Mouse (Mus musculus) limb, embryonic 13.5 days (tissue): Measurements from ENCODE around the gene Bms1. TPM values are rescaled to one million over a fixed set of nuclear protein-coding genes. Genes with fewer than 3 reads are reported as not detected.

Experiments used
- ATAC-seq: fragments of 200-750 bp; cut with Nextera tagmentation; 2 replicates; pipeline ENCODE4 v1.8.0; 2017; ENCODE audit warnings: low read depth, moderate number of reproducible peaks, moderate TSS enrichment; ENCODE audit not compliant: low FRiP score
- H3K27ac ChIP-seq: fragments of 300-500 bp; sonication (generic); 2 replicates; pipeline ENCODE4 v1.5.1; 2015; ENCODE audit warnings: inconsistent platforms, mild to moderate bottlenecking, moderate library complexity
- H3K27me3 ChIP-seq: fragments of 300-500 bp; sonication (generic); 2 replicates; pipeline ENCODE4 v1.6.1; 2015; ENCODE audit warnings: mild to moderate bottlenecking, inconsistent platforms
- H3K36me3 ChIP-seq: fragments of 300-500 bp; sonication (generic); 2 replicates; pipeline ENCODE4 v1.6.1; 2015; ENCODE audit warnings: inconsistent platforms, mild to moderate bottlenecking, moderate library complexity
- H3K4me1 ChIP-seq: fragments of 300-500 bp; sonication (generic); 2 replicates; pipeline ENCODE4 v1.6.1; 2015; ENCODE audit warnings: inconsistent platforms
- H3K4me2 ChIP-seq: fragments of 300-500 bp; sonication (generic); replicated peaks from 2 replicates; pipeline ENCODE4 v1.6.1; 2015; ENCODE audit warnings: inconsistent platforms, mild to moderate bottlenecking, moderate library complexity
- H3K4me3 ChIP-seq: fragments of 300-500 bp; sonication (generic); 2 replicates; pipeline ENCODE4 v1.5.1; 2015; ENCODE audit warnings: moderate library complexity, mild to moderate bottlenecking, inconsistent platforms
- H3K9ac ChIP-seq: fragments of 300-500 bp; sonication (generic); 2 replicates; pipeline ENCODE4 v1.6.1; 2015; ENCODE audit warnings: mild to moderate bottlenecking, inconsistent platforms
- H3K9me3 ChIP-seq: fragments of 300-500 bp; sonication (generic); 2 replicates; pipeline ENCODE4 v1.6.1; 2016; ENCODE audit warnings: inconsistent platforms
- WGBS: fragments of 180-500 bp; shearing (Covaris S2); methylation state at CpG from one replicate; pipeline ENCODE4 v1.1.7; 2015; 5-methylcytosine and 5-hydroxymethylcytosine counted together
- polyA plus RNA-seq: library from polyadenylated mRNA; unstranded; fragments of >200 nt; fragmentation: Nextera tagmentation; extraction: Ambion mirVana; gene quantifications from 2 replicates; pipeline ENCODE4 v1.2.1, GENCODE M21; 2015

Gene Bms1
- 37.4 and 42.4 TPM in 2 replicates for polyA plus RNA-seq

- H3K9ac ChIP-seq = peak within 1 kb of the TSS; percentile 92
- H3K4me3 ChIP-seq = peak within 1 kb of the TSS; percentile 96
- no peaks in the 10 kb centered on the region for H3K27me3 ChIP-seq
- H3K9me3 ChIP-seq = no peaks in the 10 kb centered on the region
- under 1% methylated on average over 67 of the region's 67 CpGs for WGBS
- H3K36me3 ChIP-seq = peaks cover 27% of the 10 kb centered on the region
- peak within 1 kb of the TSS; percentile 63; the same call in 1 of the 2 replicates for H3K27ac ChIP-seq
- H3K4me1 ChIP-seq = peaks cover 12% of the 10 kb centered on the region
- peak within 1 kb of the TSS; percentile 74 for H3K4me2 ChIP-seq
- ATAC-seq = peak; percentile 98
Observed at GRCm38 (mm10) chr6:118419050-118419920, at the start of gene Bms1. TSS of gene Bms1 (minus strand) at chr6:118419474.

- 84% methylated on average over 15 of the region's 15 CpGs for WGBS
- no peak overlapping the region for H3K9ac ChIP-seq
- H3K27me3 ChIP-seq = no peaks in the 10 kb centered on the region
- ATAC-seq = no peak
- no peaks in the 10 kb centered on the region for H3K9me3 ChIP-seq
- H3K4me2 ChIP-seq = no peak overlapping the region
- no peak overlapping the region for H3K4me3 ChIP-seq
- no peak overlapping the region for H3K27ac ChIP-seq
- peaks cover 57% of the 10 kb centered on the region for H3K36me3 ChIP-seq
- H3K4me1 ChIP-seq = no peaks in the 10 kb centered on the region
Observed at GRCm38 (mm10) chr6:118462069-118462705, 42.9 kb upstream of the Bms1 start.

GRCm38 (mm10) chr6:118457726-118458125, 38.5 kb upstream of the Bms1 start:
- Histone ChIP-seq H3K4me2 (no peak overlapping the region), H3K4me1 (peaks cover 16% of the 10 kb centered on the region), H3K27me3 (no peaks in the 10 kb centered on the region), H3K9ac (no peak overlapping the region), H3K36me3 (peaks cover 24% of the 10 kb centered on the region), H3K4me3 (no peak overlapping the region), H3K27ac (no peak overlapping the region), H3K9me3 (no peaks in the 10 kb centered on the region)
- no peak for ATAC-seq
- 91% methylated on average over 1 of the region's 1 CpGs for WGBS

- Histone ChIP-seq H3K4me3 (peak within 1 kb of the TSS; percentile 76), H3K4me1 (peaks cover 16% of the 10 kb centered on the region), H3K36me3 (peaks cover 21% of the 10 kb centered on the region), H3K27me3 (no peaks in the 10 kb centered on the region), H3K4me2 (peak within 1 kb of the TSS; percentile 73), H3K27ac (peak within 1 kb of the TSS; percentile 95), H3K9ac (peak within 1 kb of the TSS; percentile 93), H3K9me3 (no peaks in the 10 kb centered on the region)
- under 1% methylated on average over 43 of the region's 43 CpGs for whole genome bisulfite sequencing
- ATAC-seq = peak; percentile 97
Observed at GRCm38 (mm10) chr6:118455042-118455631, 35.9 kb upstream of the Bms1 start, which contains the start of gene Zfp248. TSS of gene Zfp248 (minus strand) at chr6:118455528.

GRCm38 (mm10) chr6:118454452-118454851, 35.2 kb upstream of the Bms1 start:
- WGBS = 37% methylated on average over 8 of the region's 8 CpGs
- Histone ChIP-seq H3K36me3 (peaks cover 20% of the 10 kb centered on the region), H3K4me1 (peaks cover 16% of the 10 kb centered on the region), H3K27me3 (no peaks in the 10 kb centered on the region), H3K9me3 (no peaks in the 10 kb centered on the region), H3K4me3 (peak overlapping the region; percentile 76), H3K4me2 (peak overlapping the region; percentile 73), H3K9ac (peak overlapping the region; percentile 93), H3K27ac (peak overlapping the region; percentile 95; the same call in 1 of the 2 replicates)
- ATAC-seq = no peak

GRCm38 (mm10) chr6:118431502-118431901, 12.2 kb upstream of the Bms1 start:
- Histone ChIP-seq H3K27ac (no peak overlapping the region), H3K36me3 (peaks cover 57% of the 10 kb centered on the region), H3K4me1 (no peaks in the 10 kb centered on the region), H3K27me3 (no peaks in the 10 kb centered on the region), H3K4me3 (no peak overlapping the region), H3K4me2 (no peak overlapping the region), H3K9ac (no peak overlapping the region), H3K9me3 (peaks cover 16% of the 10 kb centered on the region)
- 82% methylated on average over 4 of the region's 4 CpGs for WGBS
- ATAC-seq = no peak

- no peak overlapping the region for H3K4me2 ChIP-seq
- 89% methylated on average over 1 of the region's 1 CpGs for WGBS
- no peak overlapping the region for H3K27ac ChIP-seq
- H3K4me3 ChIP-seq = no peak overlapping the region
- H3K9ac ChIP-seq = no peak overlapping the region
- no peaks in the 10 kb centered on the region for H3K4me1 ChIP-seq
- ATAC-seq = no peak
- H3K9me3 ChIP-seq = peaks cover 16% of the 10 kb centered on the region
- H3K36me3 ChIP-seq = peaks cover 46% of the 10 kb centered on the region
- H3K27me3 ChIP-seq = no peaks in the 10 kb centered on the region
Observed at GRCm38 (mm10) chr6:118426666-118427065, 7.4 kb upstream of the Bms1 start.

- WGBS = 80% methylated on average over 1 of the region's 1 CpGs
- ATAC-seq = no peak
- no peaks in the 10 kb centered on the region for H3K27me3 ChIP-seq
- H3K9me3 ChIP-seq = no peaks in the 10 kb centered on the region
- no peak overlapping the region for H3K4me3 ChIP-seq
- H3K9ac ChIP-seq = no peak overlapping the region
- peaks cover 82% of the 10 kb centered on the region for H3K36me3 ChIP-seq
- H3K4me2 ChIP-seq = no peak overlapping the region
- no peak overlapping the region for H3K27ac ChIP-seq
- no peaks in the 10 kb centered on the region for H3K4me1 ChIP-seq
Observed at GRCm38 (mm10) chr6:118410428-118410827, 8.8 kb downstream of the Bms1 start.

- Histone ChIP-seq H3K9ac (no peak overlapping the region), H3K9me3 (no peaks in the 10 kb centered on the region), H3K27ac (no peak overlapping the region), H3K4me1 (no peaks in the 10 kb centered on the region), H3K4me3 (no peak overlapping the region), H3K27me3 (no peaks in the 10 kb centered on the region), H3K4me2 (no peak overlapping the region), H3K36me3 (peaks cover 84% of the 10 kb centered on the region)
- 95% methylated on average over 5 of the region's 5 CpGs for WGBS
- no peak for ATAC-seq
Observed at GRCm38 (mm10) chr6:118408510-118408909, 10.8 kb downstream of the Bms1 start.

GRCm38 (mm10) chr6:118406421-118406820, 12.9 kb downstream of the Bms1 start:
- H3K4me1 ChIP-seq = no peaks in the 10 kb centered on the region
- H3K36me3 ChIP-seq = peaks cover 79% of the 10 kb centered on the region
- H3K9me3 ChIP-seq = no peaks in the 10 kb centered on the region
- ATAC-seq = no peak
- H3K4me3 ChIP-seq = no peak overlapping the region
- 86% methylated on average over 4 of the region's 4 CpGs for WGBS
- no peaks in the 10 kb centered on the region for H3K27me3 ChIP-seq
- no peak overlapping the region for H3K4me2 ChIP-seq
- no peak overlapping the region for H3K27ac ChIP-seq
- no peak overlapping the region for H3K9ac ChIP-seq

GRCm38 (mm10) chr6:118390746-118391145, 28.5 kb downstream of the Bms1 start:
- Histone ChIP-seq H3K27ac (no peak overlapping the region), H3K4me1 (no peaks in the 10 kb centered on the region), H3K9me3 (no peaks in the 10 kb centered on the region), H3K36me3 (peaks cover 79% of the 10 kb centered on the region), H3K4me2 (no peak overlapping the region), H3K4me3 (no peak overlapping the region), H3K27me3 (no peaks in the 10 kb centered on the region), H3K9ac (no peak overlapping the region)
- no peak for ATAC-seq

- Histone ChIP-seq H3K27ac (no peak overlapping the region), H3K4me3 (no peak overlapping the region), H3K9me3 (no peaks in the 10 kb centered on the region), H3K4me2 (no peak overlapping the region), H3K9ac (no peak overlapping the region), H3K27me3 (no peaks in the 10 kb centered on the region), H3K36me3 (peaks cover 68% of the 10 kb centered on the region), H3K4me1 (no peaks in the 10 kb centered on the region)
- 91% methylated on average over 3 of the region's 3 CpGs for whole genome bisulfite sequencing
- no peak for ATAC-seq
Observed at GRCm38 (mm10) chr6:118385962-118386361, 33.3 kb downstream of the Bms1 start.
